15 mouse cellular contexts compared by ENCODE assay signal in the genomic region with DNA sequence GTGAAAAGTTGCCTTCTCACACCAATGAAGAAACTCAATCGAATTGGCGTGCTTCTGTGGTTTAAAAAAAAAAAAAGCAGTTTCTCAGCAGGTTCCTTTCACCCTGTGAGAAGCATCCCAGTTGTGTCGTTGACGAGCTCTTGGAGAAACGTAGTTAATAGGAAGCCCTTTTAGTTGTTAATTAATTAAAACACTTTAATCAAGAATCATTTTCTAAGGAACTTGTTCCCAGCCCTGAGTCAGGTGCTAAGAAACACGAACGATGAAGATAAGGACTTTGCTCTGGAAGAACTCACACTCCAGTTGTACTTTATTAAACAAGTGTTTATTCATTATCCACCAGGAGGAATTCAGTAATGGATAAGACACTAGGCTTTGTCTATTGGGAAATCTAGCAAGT.
"Had no signal": no experiment of that assay in that cellular context is flagged by ENCODE, and none has a peak within 500 bp of the region (broad histone marks: within the 10 kb centered on the region; RNA-seq: fewer than 3 reads in every experiment).

No protein-coding gene starts in this region.

- ATAC-seq: intestine, postnatal 0 days; midbrain, embryonic 15.5 days had no signal

- H3K36me3 ChIP-seq: liver, embryonic 13.5 days; midbrain, embryonic 12.5 days; midbrain, embryonic 15.5 days; neural tube, embryonic 12.5 days; neural tube, embryonic 15.5 days; stomach, embryonic 15.5 days had no signal

- H3K9ac ChIP-seq: liver, embryonic 13.5 days; midbrain, embryonic 12.5 days; midbrain, embryonic 15.5 days; neural tube, embryonic 12.5 days; neural tube, embryonic 15.5 days; stomach, embryonic 15.5 days had no signal

- H3K4me2 ChIP-seq: liver, embryonic 13.5 days; midbrain, embryonic 12.5 days; midbrain, embryonic 15.5 days; neural tube, embryonic 12.5 days; neural tube, embryonic 15.5 days; stomach, embryonic 15.5 days had no signal

- H3K27me3 ChIP-seq: midbrain, embryonic 12.5 days; midbrain, embryonic 15.5 days; neural tube, embryonic 12.5 days; neural tube, embryonic 15.5 days; stomach, embryonic 15.5 days had no signal

- H3K9me3 ChIP-seq: liver, embryonic 13.5 days; midbrain, embryonic 12.5 days; midbrain, embryonic 15.5 days; neural tube, embryonic 12.5 days; neural tube, embryonic 15.5 days; stomach, embryonic 15.5 days had no signal

- H3K27ac ChIP-seq: left cerebral cortex, adult 2 months; liver, embryonic 13.5 days; midbrain, embryonic 12.5 days; midbrain, embryonic 15.5 days; neural tube, embryonic 12.5 days; neural tube, embryonic 15.5 days; stomach, embryonic 15.5 days had no signal

- H3K4me3 ChIP-seq: left cerebral cortex, adult 2 months; liver, embryonic 13.5 days; midbrain, embryonic 12.5 days; midbrain, embryonic 15.5 days; neural tube, embryonic 12.5 days; neural tube, embryonic 15.5 days; stomach, embryonic 15.5 days had no signal

- DNase-seq: liver, embryonic 13.5 days; lung, adult 2 months; lung, postnatal 14 days; lung, postnatal 4 days; right cerebral cortex, adult 18-20 months; right cerebral cortex, postnatal 25 days; spleen, adult 18-20 months; thymus, postnatal 25 days had no signal
